Mouse (Mus musculus) limb, embryonic 13.5 days (tissue): ENCODE data around the gene Slf1. TPM values are rescaled to one million over a fixed set of nuclear protein-coding genes. Genes with fewer than 3 reads are reported as not detected.
A peak's percentile ranks its signal among the peaks of the same experiment; 100 is the strongest.
"Not testable (repeated sequence)": the region's sequence is repeated elsewhere in the genome, so short reads cannot be mapped to it uniquely, and the experiment has no call there.

ENCODE experiments used
- ATAC-seq: fragments of 200-750 bp; cut with Nextera tagmentation; 2 replicates; pipeline ENCODE4 v1.8.0; 2017; ENCODE audit warnings: low read depth, moderate number of reproducible peaks, moderate TSS enrichment; ENCODE audit not compliant: low FRiP score
- H3K27ac ChIP-seq: fragments of 300-500 bp; sonication (generic); 2 replicates; pipeline ENCODE4 v1.5.1; 2015; ENCODE audit warnings: inconsistent platforms, mild to moderate bottlenecking, moderate library complexity
- H3K27me3 ChIP-seq: fragments of 300-500 bp; sonication (generic); 2 replicates; pipeline ENCODE4 v1.6.1; 2015; ENCODE audit warnings: mild to moderate bottlenecking, inconsistent platforms
- H3K36me3 ChIP-seq: fragments of 300-500 bp; sonication (generic); 2 replicates; pipeline ENCODE4 v1.6.1; 2015; ENCODE audit warnings: inconsistent platforms, mild to moderate bottlenecking, moderate library complexity
- H3K4me1 ChIP-seq: fragments of 300-500 bp; sonication (generic); 2 replicates; pipeline ENCODE4 v1.6.1; 2015; ENCODE audit warnings: inconsistent platforms
- H3K4me2 ChIP-seq: fragments of 300-500 bp; sonication (generic); replicated peaks from 2 replicates; pipeline ENCODE4 v1.6.1; 2015; ENCODE audit warnings: inconsistent platforms, mild to moderate bottlenecking, moderate library complexity
- H3K4me3 ChIP-seq: fragments of 300-500 bp; sonication (generic); 2 replicates; pipeline ENCODE4 v1.5.1; 2015; ENCODE audit warnings: moderate library complexity, mild to moderate bottlenecking, inconsistent platforms
- H3K9ac ChIP-seq: fragments of 300-500 bp; sonication (generic); 2 replicates; pipeline ENCODE4 v1.6.1; 2015; ENCODE audit warnings: mild to moderate bottlenecking, inconsistent platforms
- H3K9me3 ChIP-seq: fragments of 300-500 bp; sonication (generic); 2 replicates; pipeline ENCODE4 v1.6.1; 2016; ENCODE audit warnings: inconsistent platforms
- WGBS: fragments of 180-500 bp; shearing (Covaris S2); methylation state at CpG from one replicate; pipeline ENCODE4 v1.1.7; 2015; 5-methylcytosine and 5-hydroxymethylcytosine counted together
- polyA plus RNA-seq: library from polyadenylated mRNA; unstranded; fragments of >200 nt; fragmentation: Nextera tagmentation; extraction: Ambion mirVana; gene quantifications from 2 replicates; pipeline ENCODE4 v1.2.1, GENCODE M21; 2015

The Slf1 gene
- polyA plus RNA-seq = 47.4 and 47.7 TPM in 2 replicates

DNA sequence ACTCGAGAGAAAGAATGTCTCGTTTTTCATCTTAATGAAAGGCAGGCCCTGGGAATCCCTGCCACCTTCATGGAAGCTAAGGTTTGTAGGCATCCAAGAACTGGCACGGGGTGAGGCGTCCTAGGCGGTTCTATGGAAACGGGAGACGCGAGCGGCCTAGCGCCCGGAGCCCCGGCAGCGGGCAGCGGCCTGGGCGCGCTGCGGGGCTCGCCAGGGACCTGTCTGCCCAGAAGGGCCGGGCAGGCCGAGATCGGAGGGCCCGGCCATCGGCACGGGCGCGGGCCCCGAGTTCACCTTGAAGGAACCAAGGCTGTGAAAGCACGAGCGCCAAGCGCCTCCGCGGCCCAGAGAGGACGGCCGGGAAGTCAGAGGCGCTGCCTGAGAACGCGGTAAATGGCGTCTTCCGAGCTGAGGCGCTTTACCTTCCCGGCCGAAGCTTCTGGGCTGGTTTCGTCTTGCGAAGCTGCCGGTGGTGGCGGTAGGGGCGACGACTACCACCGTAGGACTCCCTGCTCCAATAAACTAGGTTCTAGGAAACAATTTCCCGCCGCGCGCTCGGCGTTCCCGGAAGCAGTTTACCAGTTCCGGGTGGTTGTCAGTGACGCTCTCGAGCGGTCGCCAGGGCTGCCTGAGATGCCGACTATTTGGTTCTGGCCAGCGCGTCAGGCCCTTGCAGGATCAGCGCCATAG lies at the start of gene Slf1, which contains the start of gene 2210408I21Rik:
Gene Slf1, minus strand, starts transcription at position 543 of the 690 bp plus-strand sequence.
Gene 2210408I21Rik, plus strand, starts transcription at position 610 of the 690 bp plus-strand sequence.
- no peaks in the 10 kb centered on the region for H3K27me3 ChIP-seq
- H3K4me2 ChIP-seq = peak within 1 kb of the TSS; percentile 72
- peak; percentile 99 for ATAC-seq
- no peaks in the 10 kb centered on the region for H3K36me3 ChIP-seq
- H3K4me3 ChIP-seq = peak within 1 kb of the TSS; percentile 96
- H3K4me1 ChIP-seq = peaks cover 5% of the 10 kb centered on the region
- no peaks in the 10 kb centered on the region for H3K9me3 ChIP-seq
- under 1% methylated on average over 65 of the region's 65 CpGs for WGBS
- H3K9ac ChIP-seq = peak within 1 kb of the TSS; percentile 89
- peak within 1 kb of the TSS; percentile 93 for H3K27ac ChIP-seq

DNA sequence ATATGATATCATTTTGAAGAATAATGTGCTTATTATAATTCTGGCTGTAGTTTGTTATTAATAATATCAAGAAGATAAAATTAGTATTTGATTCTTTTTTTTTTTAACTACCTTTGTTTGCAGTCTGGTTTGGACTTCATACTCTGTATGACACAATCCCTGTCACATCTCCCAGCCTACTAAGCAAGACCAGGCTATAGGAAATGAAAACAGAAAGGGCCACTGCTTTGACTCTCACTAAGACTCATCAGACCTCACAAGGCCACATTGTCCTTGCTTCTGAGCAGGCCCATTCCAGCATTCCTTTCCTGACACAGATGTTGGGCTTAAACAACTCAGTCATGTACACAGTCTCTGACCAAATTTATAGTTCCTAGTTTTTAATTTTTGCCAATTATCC lies 42.7 kb upstream of the Slf1 start:
- no peaks in the 10 kb centered on the region for H3K27me3 ChIP-seq
- no peak overlapping the region for H3K4me3 ChIP-seq
- H3K27ac ChIP-seq = no peak overlapping the region
- ATAC-seq = no peak
- H3K9ac ChIP-seq = no peak overlapping the region
- H3K9me3 ChIP-seq = no peaks in the 10 kb centered on the region
- no peak overlapping the region for H3K4me2 ChIP-seq
- no peaks in the 10 kb centered on the region for H3K36me3 ChIP-seq
- H3K4me1 ChIP-seq = no peaks in the 10 kb centered on the region

DNA sequence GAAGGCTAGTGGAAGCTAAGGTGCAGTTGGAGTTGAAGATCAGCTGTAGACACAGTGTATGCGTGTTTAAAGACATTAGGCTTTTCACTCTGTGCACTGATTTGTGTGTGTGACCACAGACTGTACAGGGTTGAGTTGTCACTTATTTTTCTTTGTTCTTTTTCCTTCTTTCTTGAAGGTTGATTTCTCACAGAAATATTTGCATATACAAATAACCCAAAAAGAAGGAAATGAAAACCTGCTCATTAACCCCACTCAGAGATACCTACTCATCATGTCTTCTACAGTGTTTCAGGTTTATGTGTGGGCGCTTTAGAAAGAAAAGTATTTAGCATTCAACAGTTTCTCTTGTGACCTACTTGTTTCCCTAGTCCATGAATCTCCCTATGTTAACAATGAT lies 5.6 kb upstream of the Slf1 start:
- H3K4me1 ChIP-seq = peaks cover 5% of the 10 kb centered on the region
- no peak overlapping the region for H3K4me3 ChIP-seq
- no peaks in the 10 kb centered on the region for H3K9me3 ChIP-seq
- H3K36me3 ChIP-seq = no peaks in the 10 kb centered on the region
- ATAC-seq = no peak
- no peaks in the 10 kb centered on the region for H3K27me3 ChIP-seq
- 86% methylated on average over 2 of the region's 2 CpGs for WGBS
- H3K9ac ChIP-seq = no peak overlapping the region
- H3K27ac ChIP-seq = no peak overlapping the region
- no peak overlapping the region for H3K4me2 ChIP-seq

DNA sequence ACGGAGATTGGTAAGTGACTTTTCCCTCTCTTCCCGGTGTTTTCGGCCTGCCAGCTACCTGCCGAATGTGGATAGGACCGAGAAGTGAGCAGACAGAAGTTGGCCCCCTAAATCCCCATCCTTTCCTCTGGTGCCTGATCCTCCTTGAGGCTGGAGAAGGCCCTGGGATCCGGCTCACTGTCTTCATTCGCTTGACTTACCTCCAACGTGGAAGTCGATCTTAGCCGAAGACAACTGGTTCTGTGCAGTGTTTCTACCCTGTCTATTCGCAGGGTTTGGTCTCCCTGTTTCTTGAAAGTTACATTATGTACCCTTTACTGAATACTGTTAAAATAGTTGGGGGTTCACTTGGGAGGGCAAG lies 328 bp upstream of the Slf1 start:
- Histone ChIP-seq H3K27ac (peak overlapping the region; percentile 59), H3K4me3 (peak overlapping the region; percentile 96), H3K9me3 (no peaks in the 10 kb centered on the region), H3K4me1 (peaks cover 5% of the 10 kb centered on the region), H3K4me2 (peak overlapping the region; percentile 72), H3K36me3 (no peaks in the 10 kb centered on the region), H3K27me3 (no peaks in the 10 kb centered on the region), H3K9ac (peak overlapping the region; percentile 89)
- peak; percentile 70 for ATAC-seq
- under 1% methylated on average over 11 of the region's 11 CpGs for WGBS

DNA sequence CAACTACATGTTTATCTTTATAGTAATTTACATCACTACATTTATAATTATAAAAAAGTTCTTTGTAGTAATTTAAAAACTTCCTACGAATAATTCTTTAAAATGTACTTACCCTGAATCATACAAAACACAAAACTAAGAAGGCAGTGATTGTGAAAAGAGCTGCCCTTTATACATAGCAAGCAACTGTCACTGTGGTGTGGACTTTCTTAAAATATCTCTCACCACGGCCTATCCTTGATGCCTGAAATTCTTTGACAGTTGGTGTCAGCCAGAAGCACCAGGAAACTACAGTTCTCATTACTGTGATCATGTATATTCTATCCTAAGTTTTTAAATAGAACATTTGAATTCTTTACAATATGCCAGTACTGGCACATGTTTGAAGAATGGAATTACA lies 4.1 kb downstream of the Slf1 start:
- Histone ChIP-seq H3K4me2 (no peak overlapping the region), H3K9me3 (no peaks in the 10 kb centered on the region), H3K27me3 (no peaks in the 10 kb centered on the region), H3K36me3 (no peaks in the 10 kb centered on the region), H3K4me3 (no peak overlapping the region), H3K27ac (no peak overlapping the region), H3K4me1 (peaks cover 1% of the 10 kb centered on the region), H3K9ac (no peak overlapping the region)
- no peak for ATAC-seq
- WGBS = 81% methylated on average over 2 of the region's 2 CpGs

DNA sequence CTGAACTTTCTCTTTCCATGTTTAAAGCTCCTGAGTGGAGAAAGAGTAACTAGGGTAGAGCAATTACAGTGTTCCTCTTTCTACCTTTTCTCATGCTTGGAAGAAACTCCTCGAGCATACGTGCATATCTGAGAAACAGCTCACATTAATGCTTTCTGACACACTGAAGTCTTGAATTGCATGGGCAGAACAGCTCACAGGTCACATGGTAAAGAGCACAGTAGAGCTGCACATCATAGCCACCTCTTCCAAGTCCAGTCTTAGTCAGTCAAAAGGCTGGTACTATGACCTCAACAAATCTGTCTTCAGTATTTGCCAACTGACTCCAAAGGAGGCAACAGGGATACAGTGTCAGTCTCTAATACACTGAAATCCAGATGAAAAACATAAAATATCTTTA lies 7.0 kb downstream of the Slf1 start:
- H3K36me3 ChIP-seq = peaks cover 15% of the 10 kb centered on the region; the same call in 1 of the 2 replicates
- H3K27me3 ChIP-seq = no peaks in the 10 kb centered on the region
- WGBS = 79% methylated on average over 2 of the region's 2 CpGs
- ATAC-seq = no peak
- H3K4me1 ChIP-seq = no peaks in the 10 kb centered on the region
- no peak overlapping the region for H3K4me3 ChIP-seq
- H3K9me3 ChIP-seq = no peaks in the 10 kb centered on the region
- H3K9ac ChIP-seq = no peak overlapping the region
- H3K4me2 ChIP-seq = no peak overlapping the region
- H3K27ac ChIP-seq = no peak overlapping the region

DNA sequence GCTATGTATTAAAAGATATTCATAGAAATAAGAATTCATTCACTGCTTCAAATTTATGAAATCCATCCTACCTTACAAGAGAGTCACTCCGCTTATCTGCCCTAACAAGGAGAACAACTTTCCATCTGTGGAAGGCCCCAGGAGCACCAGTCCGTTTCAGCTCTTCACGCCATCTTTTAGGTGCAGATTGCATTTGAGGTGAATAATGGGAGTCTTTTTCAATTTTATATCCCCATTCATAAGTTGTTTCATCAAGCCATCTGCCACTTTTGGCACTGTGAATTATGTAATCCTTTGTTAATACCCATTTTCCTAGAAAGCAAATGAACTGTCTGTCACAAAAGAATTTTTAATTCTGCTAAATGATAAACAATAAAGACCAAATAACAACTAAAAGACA lies 10.1 kb downstream of the Slf1 start:
- no peak overlapping the region for H3K9ac ChIP-seq
- H3K27me3 ChIP-seq = no peaks in the 10 kb centered on the region
- H3K9me3 ChIP-seq = no peaks in the 10 kb centered on the region
- peaks cover 15% of the 10 kb centered on the region; the same call in 1 of the 2 replicates for H3K36me3 ChIP-seq
- H3K4me1 ChIP-seq = no peaks in the 10 kb centered on the region
- H3K4me2 ChIP-seq = no peak overlapping the region
- ATAC-seq = no peak
- WGBS = 95% methylated on average over 3 of the region's 3 CpGs
- H3K4me3 ChIP-seq = no peak overlapping the region
- no peak overlapping the region for H3K27ac ChIP-seq

DNA sequence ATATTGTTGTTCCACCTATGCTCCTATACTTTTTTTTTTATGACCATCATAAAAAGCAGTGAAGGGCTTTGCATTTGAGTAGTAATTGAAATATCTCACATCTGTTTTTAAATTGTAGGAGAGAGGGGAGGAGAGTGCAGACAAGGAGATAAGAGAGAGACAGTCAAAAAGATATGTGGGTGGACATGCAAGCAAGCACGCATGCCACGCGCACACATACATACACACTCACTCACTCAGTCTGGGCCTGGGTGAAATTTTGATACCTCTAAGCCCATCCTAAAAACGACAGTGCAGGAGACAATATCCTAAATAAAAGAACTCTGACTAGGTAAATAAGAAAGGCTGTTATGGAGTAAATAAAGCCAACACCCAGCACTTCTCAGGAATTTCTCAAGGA lies 16.6 kb downstream of the Slf1 start:
- no peak for ATAC-seq
- Histone ChIP-seq H3K4me2 (no peak overlapping the region), H3K9ac (no peak overlapping the region), H3K4me1 (no peaks in the 10 kb centered on the region), H3K27me3 (no peaks in the 10 kb centered on the region), H3K9me3 (no peaks in the 10 kb centered on the region), H3K27ac (no peak overlapping the region), H3K36me3 (peaks cover 8% of the 10 kb centered on the region; the same call in 1 of the 2 replicates), H3K4me3 (no peak overlapping the region)
- WGBS = 94% methylated on average over 4 of the region's 4 CpGs

DNA sequence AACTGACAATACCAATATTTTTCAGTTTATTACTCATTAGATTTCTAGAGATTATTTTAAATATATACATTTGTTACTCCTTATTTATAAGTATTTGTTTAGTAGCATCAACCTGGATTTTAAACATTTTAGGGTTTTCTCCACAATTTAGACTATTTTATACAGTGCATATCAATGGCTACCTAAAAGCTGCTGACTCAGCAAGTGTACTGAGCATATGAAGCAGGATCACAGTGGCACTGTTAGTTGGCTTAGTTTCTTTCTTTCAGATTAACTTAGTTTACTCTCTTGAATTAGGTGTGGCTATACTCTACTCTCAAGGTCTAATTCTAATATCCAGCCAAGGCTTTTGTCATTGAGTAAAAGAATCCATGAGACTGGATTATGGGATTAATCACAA lies 27.5 kb downstream of the Slf1 start:
- H3K27me3 ChIP-seq = no peaks in the 10 kb centered on the region
- no peak overlapping the region for H3K4me2 ChIP-seq
- H3K9me3 ChIP-seq = no peaks in the 10 kb centered on the region
- H3K36me3 ChIP-seq = peaks cover 15% of the 10 kb centered on the region
- no peak overlapping the region for H3K9ac ChIP-seq
- no peak overlapping the region for H3K4me3 ChIP-seq
- no peak for ATAC-seq
- H3K27ac ChIP-seq = no peak overlapping the region
- no peaks in the 10 kb centered on the region for H3K4me1 ChIP-seq

DNA sequence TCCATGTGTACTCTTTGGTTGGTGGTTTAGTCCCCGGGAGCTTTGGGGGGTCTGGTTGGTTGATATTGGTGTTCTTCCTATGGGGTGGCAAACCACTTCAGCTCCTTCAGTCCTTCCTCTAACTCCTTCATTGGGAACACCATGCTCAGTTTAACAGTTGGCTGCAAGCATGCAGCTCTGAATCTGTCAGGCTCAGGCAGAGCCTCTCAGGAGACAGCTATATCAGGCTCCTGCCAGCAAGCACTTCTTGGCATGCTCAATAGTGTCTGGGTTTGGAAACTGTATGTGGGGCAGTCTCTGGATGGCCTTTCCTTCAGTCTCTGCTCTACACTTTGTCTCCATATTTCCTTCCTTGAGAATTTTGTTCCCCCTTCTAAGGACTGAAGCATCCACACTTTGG lies 42.4 kb downstream of the Slf1 start:
- not testable (repeated sequence) for H3K4me2 ChIP-seq, H3K9ac ChIP-seq

DNA sequence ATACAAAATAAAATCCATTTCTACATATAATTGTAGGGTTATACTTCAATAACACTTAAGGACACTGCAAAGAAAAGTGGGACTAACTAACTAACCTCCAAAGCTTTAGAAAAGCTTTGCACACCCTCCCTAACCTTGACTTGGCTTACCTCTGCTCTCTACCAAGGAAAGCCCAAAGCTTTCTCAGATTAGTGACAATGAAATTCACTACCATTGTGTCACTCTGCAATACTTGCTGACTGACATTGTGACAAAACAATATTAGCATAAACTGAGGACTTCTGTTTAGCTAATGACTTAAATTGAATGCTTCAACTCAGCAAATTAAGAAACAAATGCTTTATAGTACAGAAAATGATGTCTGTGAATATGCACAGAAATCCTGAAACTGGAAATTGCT lies 63.2 kb downstream of the Slf1 start:
- Histone ChIP-seq H3K36me3 (peaks cover 14% of the 10 kb centered on the region), H3K9me3 (peaks cover 6% of the 10 kb centered on the region), H3K4me2 (no peak overlapping the region), H3K4me3 (no peak overlapping the region), H3K27ac (no peak overlapping the region), H3K27me3 (no peaks in the 10 kb centered on the region), H3K4me1 (no peaks in the 10 kb centered on the region), H3K9ac (no peak overlapping the region)
- no peak for ATAC-seq

More for the DNA sequence above, 42.4 kb downstream of the Slf1 start:
- not testable (repeated sequence) for H3K27me3 ChIP-seq, ATAC-seq, H3K27ac ChIP-seq, H3K9me3 ChIP-seq, H3K4me3 ChIP-seq, H3K4me1 ChIP-seq
- WGBS = 97% methylated on average over 1 of the region's 1 CpGs
- H3K36me3 ChIP-seq = peaks cover 23% of the 10 kb centered on the region

DNA sequence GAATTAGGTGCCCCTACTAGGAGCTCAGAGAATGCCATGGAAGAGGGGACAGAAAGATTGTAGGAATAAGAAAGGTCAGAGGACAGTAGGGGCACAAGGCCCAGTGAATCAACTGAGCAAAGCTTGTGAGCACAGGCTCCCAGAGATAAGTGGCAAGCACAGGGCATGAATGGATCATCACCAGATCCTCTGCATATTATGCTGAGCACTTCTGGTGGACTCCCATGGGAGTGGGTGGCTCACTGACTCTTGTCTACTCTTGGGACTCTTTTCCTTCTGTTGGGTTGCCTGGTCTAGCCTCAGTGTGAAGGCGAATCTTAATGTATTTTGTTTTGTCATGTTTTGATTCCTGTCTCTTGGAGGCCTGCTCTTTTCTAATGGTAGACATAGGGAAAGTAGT lies 66.4 kb downstream of the Slf1 start:
- ATAC-seq = no peak
- peaks cover 10% of the 10 kb centered on the region for H3K36me3 ChIP-seq
- H3K4me1 ChIP-seq = no peaks in the 10 kb centered on the region
- H3K27ac ChIP-seq = no peak overlapping the region
- no peak overlapping the region for H3K9ac ChIP-seq
- H3K9me3 ChIP-seq = no peaks in the 10 kb centered on the region
- H3K27me3 ChIP-seq = no peaks in the 10 kb centered on the region
- no peak overlapping the region for H3K4me2 ChIP-seq
- H3K4me3 ChIP-seq = no peak overlapping the region
- 92% methylated on average over 1 of the region's 1 CpGs for WGBS

DNA sequence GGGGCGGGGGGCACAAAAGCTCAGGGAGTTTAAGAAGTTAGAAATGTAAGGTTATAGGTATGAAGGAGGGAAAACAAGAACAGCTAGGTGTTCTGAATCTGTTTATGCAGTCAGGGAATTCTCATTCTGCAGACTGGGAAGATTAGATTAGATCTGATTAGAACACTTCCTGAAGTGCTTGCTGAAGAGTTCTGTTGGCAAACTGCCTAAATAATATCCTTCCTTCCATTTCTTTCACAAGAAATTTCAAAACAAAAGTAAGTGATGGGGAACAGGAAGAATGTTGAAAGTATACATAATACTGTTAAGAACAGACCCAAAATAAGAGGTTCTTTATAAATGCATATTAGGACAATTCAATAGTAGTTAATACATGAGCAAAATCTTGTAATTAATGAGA lies 72.1 kb downstream of the Slf1 start:
- no peak for ATAC-seq
- 98% methylated on average over 1 of the region's 1 CpGs for WGBS
- no peak overlapping the region for H3K4me3 ChIP-seq
- peaks cover 19% of the 10 kb centered on the region for H3K36me3 ChIP-seq
- H3K4me1 ChIP-seq = no peaks in the 10 kb centered on the region
- H3K9me3 ChIP-seq = no peaks in the 10 kb centered on the region
- H3K27me3 ChIP-seq = no peaks in the 10 kb centered on the region
- no peak overlapping the region for H3K27ac ChIP-seq
- no peak overlapping the region for H3K4me2 ChIP-seq
- no peak overlapping the region for H3K9ac ChIP-seq
